Mouse (Mus musculus) right cerebral cortex, postnatal 10 days (tissue): Measurements from ENCODE around the gene Qrich2.
"Not testable (repeated sequence)": the region's sequence is repeated elsewhere in the genome, so short reads cannot be mapped to it uniquely, and the experiment has no call there.

Experiments used
- DNase-seq, 2 experiments: peaks; one replicate each; pipeline ENCODE4 v3.0.0; 2021; ENCODE audit warnings: low spot score in 2 of 2

Qrich2 gene

DNA sequence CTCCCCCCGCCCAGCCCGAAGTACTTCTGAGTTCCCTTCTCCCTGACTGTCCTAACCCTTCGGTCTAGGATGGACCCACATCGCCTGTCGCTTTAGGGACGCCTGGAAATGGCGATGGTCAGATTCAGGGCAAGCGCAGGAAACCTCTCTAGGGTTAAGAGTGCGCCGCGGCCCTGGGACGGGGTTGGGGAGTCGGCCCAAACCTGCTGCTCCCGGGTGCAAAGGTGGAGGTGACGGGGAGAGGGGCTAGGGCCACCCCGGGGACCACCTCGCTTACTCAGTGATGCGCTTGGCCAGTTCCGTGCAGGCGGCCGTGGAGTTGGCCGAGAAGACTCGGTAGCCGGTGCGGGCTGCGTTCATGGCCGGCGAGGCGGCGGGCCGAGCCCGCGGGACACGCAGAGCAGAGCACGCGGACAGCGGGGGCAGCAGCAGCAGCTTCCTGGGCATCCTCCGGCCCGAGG lies 23.8 kb upstream of the Qrich2 start:
- DNase-seq, result no peak

- no peak for DNase-seq
Observed at GRCm38 (mm10) chr11:116488693-116489375, 22.8 kb upstream of the Qrich2 start.

DNA sequence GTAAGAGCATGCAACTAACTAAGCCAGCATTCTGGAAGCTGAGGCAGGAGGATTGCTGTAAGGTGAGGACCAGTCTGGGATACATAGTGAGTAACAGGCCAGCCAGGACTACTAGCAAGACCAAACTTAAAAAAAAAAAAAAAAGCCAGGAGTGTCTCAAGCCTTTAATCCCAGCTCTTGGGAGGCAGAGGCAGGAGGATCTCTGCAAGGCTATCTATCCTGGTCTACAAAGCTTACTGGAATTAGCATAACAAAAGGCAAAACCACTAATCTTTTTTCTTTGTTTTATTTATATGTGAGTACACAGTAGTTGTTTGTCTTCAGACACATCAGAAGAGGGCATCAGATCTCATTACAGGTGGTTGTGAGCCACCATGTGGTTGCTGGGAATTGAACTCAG lies 22.2 kb upstream of the Qrich2 start:
- DNase-seq, result no peak

DNA sequence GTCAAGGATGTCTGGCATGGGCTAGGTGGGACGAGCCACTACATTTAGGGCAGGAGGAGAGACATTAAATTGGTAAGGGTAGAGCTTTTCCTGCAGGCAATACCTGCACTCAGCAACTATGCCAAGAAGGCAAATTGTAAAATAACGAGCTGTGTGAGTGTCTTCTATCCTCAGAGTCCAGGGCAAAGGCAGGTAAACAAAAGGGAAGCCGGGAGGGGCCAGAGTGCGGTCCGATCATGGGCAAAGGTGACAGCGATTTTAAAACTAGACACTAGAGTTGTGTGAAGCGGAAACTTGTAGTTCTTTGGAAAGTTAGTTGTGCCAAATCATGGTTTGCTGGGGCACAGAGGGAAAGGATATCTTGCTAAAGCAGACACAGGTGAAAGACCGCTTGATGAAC lies 18.2 kb upstream of the Qrich2 start:
- DNase-seq, result no peak

DNA sequence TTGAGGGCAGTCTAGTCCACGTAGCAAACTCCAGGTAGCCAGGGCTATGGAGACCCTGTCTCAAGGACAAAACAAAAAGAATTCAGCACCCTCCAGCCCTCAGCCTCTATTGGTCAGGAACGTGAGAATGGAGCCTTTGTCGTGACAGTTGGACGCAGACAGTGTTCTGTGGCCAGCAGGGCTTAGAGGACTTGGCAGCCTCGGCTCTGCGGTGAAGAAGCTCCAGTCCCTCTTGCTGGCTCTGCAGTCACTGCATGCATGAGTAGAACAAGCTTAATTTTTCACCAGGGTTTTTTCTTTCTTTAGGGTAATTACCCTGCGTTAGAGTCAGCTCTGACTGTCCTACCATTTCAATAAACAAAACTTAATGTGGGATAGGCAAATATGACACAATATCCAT lies 15.7 kb upstream of the Qrich2 start:
- DNase-seq, result no peak

DNA sequence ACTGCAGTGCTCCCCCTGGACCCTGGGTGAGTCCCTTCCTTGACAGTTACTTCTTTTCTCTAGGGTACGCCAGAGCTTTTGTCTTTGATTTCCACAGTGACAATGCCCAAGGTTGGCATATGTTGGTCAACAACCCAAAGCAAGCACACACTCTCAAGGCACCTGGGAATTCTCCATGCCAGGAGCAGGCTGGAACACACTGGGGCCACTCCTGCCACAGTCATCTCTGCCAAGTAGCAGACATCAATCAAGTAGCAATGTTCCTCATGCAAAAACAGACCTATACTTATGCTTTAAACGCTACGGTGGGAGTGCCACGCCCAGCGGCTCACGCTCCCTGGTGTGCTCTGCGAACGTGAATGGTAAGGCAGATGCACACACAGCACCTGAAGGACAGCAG lies 14.9 kb upstream of the Qrich2 start:
- no peak for DNase-seq

- no peak for DNase-seq
Observed at GRCm38 (mm10) chr11:116479832-116480231, 13.8 kb upstream of the Qrich2 start.

GRCm38 (mm10) chr11:116478978-116479377 lies 12.9 kb upstream of the Qrich2 start:
- DNase-seq, result no peak

DNA sequence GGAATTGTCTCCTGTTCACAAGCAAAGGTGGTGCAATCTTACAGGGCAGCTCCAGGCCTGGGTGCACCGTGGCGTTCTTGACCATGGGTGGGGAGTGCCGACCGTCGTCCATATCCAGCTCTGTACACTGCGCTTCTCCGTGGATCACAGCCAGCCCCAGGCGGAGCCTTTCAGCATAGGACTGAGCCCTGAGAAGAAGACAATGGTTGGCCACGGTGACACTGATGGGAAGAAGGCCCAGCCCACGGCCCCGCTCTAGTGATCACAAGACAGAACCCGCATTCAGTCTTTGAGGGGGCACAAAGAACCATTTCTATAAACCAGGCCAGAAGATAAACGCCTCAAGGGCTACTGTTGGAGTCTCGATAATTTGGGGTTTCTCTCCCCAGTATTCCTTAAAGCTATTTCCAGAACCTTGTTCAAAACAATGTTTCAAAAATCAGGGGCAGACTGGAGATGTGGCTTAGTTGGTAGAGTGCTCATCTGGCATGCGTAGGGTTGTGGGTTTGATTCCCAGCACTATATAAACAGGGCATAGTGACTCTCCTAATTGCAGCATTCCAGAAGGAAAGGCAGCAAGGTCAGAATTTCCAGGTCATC lies 11.2 kb upstream of the Qrich2 start:
- DNase-seq, result peak in 1 of 2 experiments; percentile 40

DNA sequence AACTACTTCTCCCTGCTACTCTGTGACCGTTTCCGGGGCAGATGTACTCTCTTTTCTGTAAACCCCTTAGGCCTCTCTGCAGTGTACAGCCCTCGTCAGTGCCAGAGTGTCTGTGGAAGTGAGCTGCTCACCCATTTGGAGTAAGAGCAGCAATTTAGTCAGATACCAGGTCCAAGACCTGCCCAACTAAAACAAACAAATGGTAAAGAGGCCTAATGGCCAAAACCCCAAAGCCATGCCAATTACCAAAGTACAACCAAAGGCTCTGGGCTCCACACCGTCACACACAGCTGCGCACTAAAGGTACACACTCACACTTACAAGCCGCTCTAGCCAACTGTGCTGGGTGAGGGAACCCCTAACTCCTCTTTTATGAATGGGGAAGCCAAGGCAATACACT lies 10.7 kb upstream of the Qrich2 start:
- no peak for DNase-seq

DNA sequence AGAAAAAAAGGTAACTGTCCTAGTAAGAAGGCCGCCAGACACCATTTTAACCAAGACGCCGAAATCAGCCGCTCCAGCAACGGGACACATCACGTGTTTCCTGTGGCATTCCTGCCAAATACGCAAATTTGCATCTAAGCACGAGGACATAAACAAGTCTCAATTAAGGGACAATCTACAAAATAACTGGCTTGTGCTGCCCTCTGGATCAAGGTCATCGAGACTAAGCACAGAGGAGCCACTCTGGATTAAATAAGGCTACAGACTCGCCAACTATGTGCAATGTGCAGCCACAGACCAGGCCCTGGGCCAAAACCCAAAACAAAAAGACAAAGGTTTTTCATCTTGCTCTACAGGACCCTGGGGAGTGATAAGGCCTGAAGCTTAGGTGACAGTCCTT lies 10.0 kb upstream of the Qrich2 start:
- DNase-seq, result peak; percentile 55 to 56

- DNase-seq, result no peak
Observed at GRCm38 (mm10) chr11:116472275-116472674, 6.2 kb upstream of the Qrich2 start.

- DNase-seq, result no peak
Observed at GRCm38 (mm10) chr11:116470896-116471295, 4.9 kb upstream of the Qrich2 start.

DNA sequence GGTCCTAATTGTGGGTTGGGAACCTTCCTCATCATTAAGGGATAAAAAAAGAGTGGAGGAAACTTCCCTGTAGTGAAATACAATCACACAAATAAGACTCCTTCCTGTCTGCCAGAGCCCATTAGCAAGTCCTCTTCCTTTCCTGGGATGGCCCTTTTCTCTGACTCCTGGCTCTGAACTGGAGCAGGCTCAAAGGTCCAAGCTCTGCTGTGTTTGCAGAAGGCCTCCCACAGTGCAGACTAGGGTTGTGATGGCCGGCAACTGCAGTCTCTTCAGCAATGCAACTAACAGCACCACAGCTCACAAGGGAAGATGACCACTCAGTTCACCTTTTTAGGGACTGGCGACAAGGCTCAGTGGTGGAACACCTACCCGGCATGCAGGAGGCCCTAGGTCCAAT lies 4.2 kb upstream of the Qrich2 start:
- DNase-seq, result no peak

GRCm38 (mm10) chr11:116468338-116468737 lies 2.3 kb upstream of the Qrich2 start:
- DNase-seq, result not testable (repeated sequence)

DNA sequence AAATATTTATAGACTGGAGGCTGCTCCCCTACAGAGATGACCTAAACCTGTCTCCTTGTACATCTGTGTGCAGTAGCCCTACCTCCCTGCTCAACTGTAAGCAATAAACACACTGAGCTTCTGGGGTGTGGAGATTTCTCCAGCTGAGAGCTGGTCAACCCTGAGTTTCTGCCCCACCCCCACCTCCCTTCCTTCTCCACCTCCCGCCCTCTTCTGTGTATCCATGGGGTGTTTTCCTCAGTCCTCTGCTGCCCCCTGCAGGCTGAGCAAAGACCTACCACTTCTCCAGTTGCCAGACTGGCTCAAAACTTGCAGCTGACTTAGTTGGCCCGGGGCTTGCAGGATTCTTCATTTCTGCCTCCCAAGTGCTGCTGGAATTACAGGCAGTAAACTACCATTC lies 2.2 kb downstream of the Qrich2 start:
- peak; percentile 76 to 86 for DNase-seq

- DNase-seq, result no peak
Observed at GRCm38 (mm10) chr11:116463338-116463737, 2.7 kb downstream of the Qrich2 start.

DNA sequence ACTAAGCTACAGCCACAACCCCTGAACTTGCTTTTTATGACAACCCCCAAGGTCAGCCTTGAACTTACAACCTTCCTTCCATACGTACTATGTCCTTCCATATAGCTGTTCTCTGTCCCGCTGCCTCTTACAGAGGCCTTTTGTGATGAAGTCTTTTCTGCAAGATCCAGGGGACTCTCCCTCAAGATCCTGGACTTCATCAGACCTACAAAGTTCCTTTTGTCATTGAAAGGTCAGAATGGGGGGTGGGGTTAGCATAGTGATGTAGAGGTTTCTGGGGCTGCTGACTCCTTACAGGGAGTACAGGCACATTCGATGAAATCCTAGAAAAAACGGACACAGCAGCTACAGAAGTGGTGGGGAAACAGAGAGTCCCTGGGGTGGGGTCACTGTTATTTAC lies 6.3 kb downstream of the Qrich2 start:
- no peak for DNase-seq

- no peak for DNase-seq
Observed at GRCm38 (mm10) chr11:116456234-116456633, 9.8 kb downstream of the Qrich2 start.

- DNase-seq, result no peak
Observed at GRCm38 (mm10) chr11:116453889-116454288, 12.2 kb downstream of the Qrich2 start.

DNA sequence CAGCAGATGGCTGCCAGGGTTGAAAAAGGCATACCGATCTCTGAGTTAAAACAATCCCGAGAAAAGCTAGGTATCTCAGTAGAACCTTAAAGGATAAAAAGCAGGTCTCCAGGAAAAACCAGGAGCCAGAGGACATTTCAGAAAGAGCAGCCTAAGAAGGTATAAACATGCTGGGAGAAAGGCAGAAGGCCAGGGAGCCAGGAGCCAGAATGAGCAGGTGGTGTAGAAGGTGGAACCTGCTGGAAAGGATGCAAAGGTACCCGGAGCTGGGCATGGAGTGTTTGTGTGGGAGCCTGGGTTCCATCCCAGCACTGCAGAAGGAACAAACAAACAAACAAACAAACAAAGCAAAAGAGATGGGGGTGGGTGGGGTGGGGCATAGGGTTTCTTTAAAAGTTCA lies 16.7 kb downstream of the Qrich2 start:
- no peak for DNase-seq

- DNase-seq, result no peak
Observed at GRCm38 (mm10) chr11:116447822-116448221, 18.2 kb downstream of the Qrich2 start.

- DNase-seq, result no peak
Observed at GRCm38 (mm10) chr11:116446308-116446887, 19.6 kb downstream of the Qrich2 start.
